Mouse (Mus musculus): ENCODE measurements around the gene Adad2.

DNA sequence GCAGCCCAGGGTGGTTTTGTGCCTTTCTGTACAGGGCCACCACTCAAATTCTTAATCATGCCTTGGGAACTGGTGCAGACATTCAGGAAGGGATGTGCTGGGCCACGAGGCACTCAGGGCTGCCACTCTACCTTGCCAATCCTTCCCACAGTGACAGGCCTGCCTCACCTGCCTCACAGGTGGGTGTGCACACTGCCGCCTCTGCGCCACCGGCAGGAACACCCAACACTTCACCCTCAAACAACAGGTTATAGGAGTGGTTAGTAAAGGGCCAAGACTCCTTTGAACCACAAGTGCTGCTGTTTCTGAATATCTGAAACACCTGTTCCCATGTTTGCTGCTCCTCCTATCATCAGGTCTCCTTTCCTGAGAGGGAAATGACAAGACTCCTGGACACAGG, 40.1 kb upstream of the Adad2 start:
- TF ChIP-seq CTCF (IDR thresholded peaks at IDR 0.05; ENCODE audit: borderline replicate concordance, insufficient read depth, low read depth, low read length), result no peak
- TF ChIP-seq POLR2A (IDR thresholded peaks at IDR 0.05; ENCODE audit: borderline replicate concordance, insufficient read depth, low read length), result no peak
